Mouse (Mus musculus) left cerebral cortex, postnatal 4 days (tissue): ENCODE measurements around the gene Megf6. TPM values are rescaled to one million over a fixed set of nuclear protein-coding genes. Genes with fewer than 3 reads are reported as not detected.

Source experiments
- DNase-seq: peaks from one replicate; pipeline ENCODE4 v3.0.0-alpha.2; 2022
- intact Hi-C: fragments of 180-260 bp; cut with DNase I; formaldehyde crosslinking; loops from one replicate; pipeline ENCODE4 v1.15.1; 2025
- total RNA-seq, 2 experiments: library from RNA; stranded (reverse); gene quantifications; 2 replicates each; pipeline ENCODE4 v1.2.3; 2021

The Megf6 gene
- total RNA-seq, 2 experiments from 2014 or later, result 10.4 to 13.7 TPM

- DNase-seq, result no peak
- intact Hi-C loops, result loop anchor here (5.0 kb wide), 1 partner anchor 38 kb away; no protein-coding TSS in a partner anchor
Observed at GRCm38 (mm10) chr4:154205392-154205791, 34.9 kb downstream of the Megf6 start.

GRCm38 (mm10) chr4:154207261-154207660 is 36.7 kb downstream of the Megf6 start:
- DNase-seq, result peak; percentile 79
- intact Hi-C loops, result loop anchor here (5.0 kb wide), 1 partner anchor 40 kb away; no protein-coding TSS in a partner anchor

- intact Hi-C loops, result loop anchor here (5.0 kb wide), 1 partner anchor 42 kb away; no protein-coding TSS in a partner anchor
- DNase-seq, result no peak
Observed at GRCm38 (mm10) chr4:154209054-154209453, 38.5 kb downstream of the Megf6 start.

- no peak for DNase-seq
- intact Hi-C loops, result loop anchor here (5.0 kb wide), 1 partner anchor 43 kb away; no protein-coding TSS in a partner anchor
Observed at GRCm38 (mm10) chr4:154209825-154210224, 39.3 kb downstream of the Megf6 start.

- intact Hi-C loops, result no loop called here
Observed at GRCm38 (mm10) chr4:154211459-154211858, 40.9 kb downstream of the Megf6 start.

GRCm38 (mm10) chr4:154213586-154213985 is 43.1 kb downstream of the Megf6 start:
- DNase-seq, result peak; percentile 33
- intact Hi-C loops, result no loop called here

More at GRCm38 (mm10) chr4:154211459-154211858, 40.9 kb downstream of the Megf6 start:
- no peak for DNase-seq

- DNase-seq, result no peak
Observed at GRCm38 (mm10) chr4:154214075-154214474, 43.5 kb downstream of the Megf6 start.

GRCm38 (mm10) chr4:154217711-154218350 is 47.3 kb downstream of the Megf6 start:
- DNase-seq, result peak; percentile 36
- intact Hi-C loops, result no loop called here

More at GRCm38 (mm10) chr4:154214075-154214474, 43.5 kb downstream of the Megf6 start:
- intact Hi-C loops, result no loop called here

- DNase-seq, result no peak
- intact Hi-C loops, result no loop called here
Observed at GRCm38 (mm10) chr4:154222773-154223172, 52.2 kb downstream of the Megf6 start.

- peak; percentile 82 for DNase-seq
- intact Hi-C loops, result no loop called here
Observed at GRCm38 (mm10) chr4:154224267-154224969, 53.9 kb downstream of the Megf6 start.

GRCm38 (mm10) chr4:154224970-154225309 is 54.4 kb downstream of the Megf6 start:
- intact Hi-C loops, result no loop called here
- DNase-seq, result peak; percentile 33

- DNase-seq, result peak; percentile 74
- intact Hi-C loops, result no loop called here
Observed at GRCm38 (mm10) chr4:154226678-154227077, 56.1 kb downstream of the Megf6 start.

GRCm38 (mm10) chr4:154228336-154228735 is 57.8 kb downstream of the Megf6 start:
- intact Hi-C loops, result no loop called here
- DNase-seq, result no peak

GRCm38 (mm10) chr4:154229569-154229968 is 59.0 kb downstream of the Megf6 start:
- no peak for DNase-seq
- intact Hi-C loops, result no loop called here

GRCm38 (mm10) chr4:154231380-154231779 is 60.9 kb downstream of the Megf6 start:
- DNase-seq, result no peak
- intact Hi-C loops, result no loop called here

- no peak for DNase-seq
- intact Hi-C loops, result no loop called here
Observed at GRCm38 (mm10) chr4:154232295-154232694, 61.8 kb downstream of the Megf6 start.

- intact Hi-C loops, result no loop called here
- DNase-seq, result no peak
Observed at GRCm38 (mm10) chr4:154236001-154236400, 65.5 kb downstream of the Megf6 start.

GRCm38 (mm10) chr4:154236893-154237292 is 66.4 kb downstream of the Megf6 start:
- DNase-seq, result no peak
- intact Hi-C loops, result no loop called here

GRCm38 (mm10) chr4:154237306-154237705 is 66.8 kb downstream of the Megf6 start:
- DNase-seq, result no peak

GRCm38 (mm10) chr4:154239199-154239598 is 68.7 kb downstream of the Megf6 start:
- intact Hi-C loops, result no loop called here
- no peak for DNase-seq

More at GRCm38 (mm10) chr4:154237306-154237705, 66.8 kb downstream of the Megf6 start:
- intact Hi-C loops, result no loop called here

- no peak for DNase-seq
- intact Hi-C loops, result no loop called here
Observed at GRCm38 (mm10) chr4:154240608-154241007, 70.1 kb downstream of the Megf6 start.

GRCm38 (mm10) chr4:154245342-154245741 is 74.8 kb downstream of the Megf6 start:
- peak; percentile 55 for DNase-seq
- intact Hi-C loops, result no loop called here
